Mouse (Mus musculus) c-Kit-positive CD71-negative TER-119-negative erythroid progenitor cells, embryonic 14.5 days (primary cell): ENCODE data around the gene Farp2.

ENCODE experiments used
- DNase-seq: peaks from one replicate; pipeline ENCODE4 v3.0.0-alpha.2; 2013; ENCODE audit warnings: low read depth

The Farp2 gene

DNA sequence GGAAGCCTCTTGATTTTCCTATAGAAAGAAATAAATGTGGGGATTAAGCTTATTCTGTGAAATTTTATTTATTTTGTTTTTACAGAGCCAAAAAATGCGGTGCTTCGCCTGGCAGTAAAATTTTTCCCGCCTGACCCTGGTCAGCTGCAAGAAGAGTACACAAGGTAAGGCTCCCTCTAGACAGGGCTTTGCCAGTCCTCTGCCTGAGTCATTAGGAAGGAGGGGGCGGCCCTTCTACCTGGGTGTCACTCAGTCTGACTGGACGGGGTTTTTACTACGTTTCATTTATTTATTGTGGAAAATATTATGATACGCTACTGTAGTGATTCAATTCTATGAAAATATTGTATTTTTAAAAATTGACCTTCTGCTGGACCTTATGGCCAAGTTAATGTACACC is 51.3 kb downstream of the Farp2 start:
- DNase-seq: no peak

DNA sequence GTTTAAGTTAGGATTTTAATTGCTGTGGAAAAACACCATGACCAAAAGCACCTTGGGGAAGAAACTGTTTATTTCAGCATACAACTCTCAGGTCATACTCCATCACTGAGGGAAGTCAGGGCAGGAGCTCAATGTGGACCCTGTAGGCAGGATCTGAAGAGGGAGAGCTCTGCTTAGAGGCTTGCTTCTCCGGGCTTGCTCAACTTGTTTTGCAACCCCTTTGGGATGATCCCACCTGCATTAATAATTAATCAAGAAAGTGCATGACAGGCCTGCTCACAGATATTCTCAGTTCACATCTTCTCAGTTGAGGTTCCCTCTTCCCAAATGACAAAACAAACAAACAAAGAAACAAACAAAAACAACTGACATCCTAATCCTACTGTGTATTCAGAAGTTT is 51.8 kb downstream of the Farp2 start:
- no peak for DNase-seq

- DNase-seq: no peak
These were observed 52.9 kb downstream of the Farp2 start for GRCm38 (mm10) chr1:93564781-93565180.

GRCm38 (mm10) chr1:93567013-93567412 is 55.1 kb downstream of the Farp2 start:
- DNase-seq: no peak

DNA sequence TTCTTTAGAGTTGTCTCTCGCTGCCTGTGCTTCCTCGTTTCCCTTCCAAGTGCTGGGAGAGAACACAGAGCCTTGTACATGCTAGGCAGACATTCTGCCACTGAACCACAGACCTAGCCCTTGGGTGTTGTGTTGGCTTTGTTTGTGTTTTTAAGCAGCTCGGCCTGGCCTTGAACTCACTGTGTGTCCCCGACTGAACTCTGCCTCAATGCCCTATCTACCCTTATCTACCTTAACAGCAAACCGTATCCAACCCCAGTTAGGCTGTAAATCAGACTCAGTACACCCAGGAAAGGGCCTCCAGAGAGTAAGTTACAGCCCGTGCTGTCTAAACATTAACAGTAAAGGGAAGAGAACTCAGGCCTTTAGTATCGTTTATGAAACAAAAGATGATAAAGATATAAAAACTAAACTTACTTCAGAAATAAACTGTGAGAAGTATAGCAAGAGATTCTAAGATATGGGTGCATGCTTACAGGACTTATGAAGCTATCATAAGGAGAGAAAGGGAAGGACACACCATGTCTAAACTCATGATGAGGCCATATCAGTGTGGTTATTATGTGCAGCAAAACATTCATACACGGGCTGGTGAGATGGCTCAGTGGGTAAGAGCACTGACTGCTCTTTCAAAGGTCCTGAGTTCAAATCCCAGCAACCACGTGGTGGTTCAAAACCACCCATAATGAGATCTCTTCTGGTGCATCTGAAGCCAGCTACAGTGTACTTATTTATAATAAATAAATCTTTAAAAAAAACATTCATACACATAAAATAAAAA is 56.0 kb downstream of the Farp2 start:
- no peak for DNase-seq

DNA sequence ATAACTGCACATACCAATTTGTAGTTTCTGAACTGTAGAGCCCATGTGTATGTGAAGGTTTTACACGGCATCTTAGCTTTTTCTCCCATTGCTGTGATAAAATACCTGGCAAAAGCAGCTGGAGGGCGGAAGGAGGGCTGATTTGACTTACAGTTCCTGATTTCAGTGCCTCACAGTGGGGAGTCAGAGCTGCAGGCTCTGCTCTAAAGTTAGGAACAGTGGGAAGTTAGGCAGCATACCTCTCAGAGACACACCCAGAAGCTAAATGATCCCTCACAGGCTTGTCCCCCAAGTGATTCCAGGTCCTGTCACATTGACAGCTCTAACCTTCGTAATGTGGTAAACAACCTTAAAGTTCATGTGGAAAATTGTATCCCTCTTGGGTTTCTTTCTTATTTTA is 65.2 kb downstream of the Farp2 start:
- no peak for DNase-seq

- no peak for DNase-seq
These were observed 66.0 kb downstream of the Farp2 start for GRCm38 (mm10) chr1:93577861-93578260.

DNA sequence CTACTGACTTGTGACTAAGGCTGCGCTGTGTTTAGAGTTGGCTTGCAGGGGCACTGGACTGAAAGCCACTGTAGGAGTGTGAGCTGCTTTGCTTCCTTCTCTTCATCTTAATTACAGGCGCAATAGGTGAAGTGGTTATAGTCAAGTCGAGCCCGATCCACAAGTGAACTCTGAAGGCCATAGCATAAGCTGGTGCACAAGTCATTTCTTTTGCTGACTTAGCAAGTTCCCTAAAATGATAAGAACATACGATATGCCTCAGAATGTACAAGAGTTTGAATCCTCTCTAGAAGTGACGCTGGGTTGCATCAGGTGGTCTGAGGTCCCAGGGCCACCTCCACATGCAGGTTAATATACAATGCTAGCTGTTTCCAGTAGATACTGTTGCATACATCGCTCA is 69.7 kb downstream of the Farp2 start:
- DNase-seq: no peak

DNA sequence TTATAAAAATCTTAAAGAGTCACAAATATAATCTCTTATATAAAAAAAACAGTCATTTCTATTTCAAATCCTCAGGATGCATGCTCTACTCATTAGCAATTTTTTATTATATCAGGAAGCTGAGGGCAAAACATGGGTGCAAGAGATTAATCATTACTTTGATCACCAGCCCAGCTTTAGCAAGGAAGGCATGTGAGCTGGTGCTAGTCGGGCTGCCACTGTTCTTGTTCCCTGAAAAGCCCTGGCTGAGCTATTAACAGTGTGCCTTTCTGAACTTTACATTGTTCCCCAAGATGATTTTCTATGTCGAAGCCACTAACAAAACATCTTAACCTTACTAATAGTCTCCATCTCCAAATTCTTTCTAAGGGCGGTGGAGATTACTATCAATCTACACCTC is 76.5 kb downstream of the Farp2 start:
- no peak for DNase-seq

DNA sequence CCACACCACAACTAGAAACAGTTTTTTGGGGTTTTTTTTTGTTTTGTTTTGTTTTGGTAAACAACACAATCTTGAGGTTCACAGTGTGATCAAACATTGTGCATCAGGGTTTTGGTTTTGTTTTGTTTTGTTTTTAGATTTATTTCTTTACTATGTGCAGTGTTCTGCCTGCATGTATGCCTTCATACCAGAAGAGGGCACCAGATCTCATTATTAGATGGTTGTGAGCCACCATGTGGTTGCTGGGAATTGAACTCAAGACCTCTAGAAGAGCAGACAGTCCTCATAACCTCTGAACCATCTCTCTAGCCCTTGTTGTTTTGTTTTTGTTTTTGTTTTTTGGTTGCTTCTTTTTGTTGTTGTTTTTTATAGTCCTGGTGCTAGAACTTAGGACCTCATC is 82.1 kb downstream of the Farp2 start:
- no peak for DNase-seq

- DNase-seq: no peak
These were observed 84.0 kb downstream of the Farp2 start for GRCm38 (mm10) chr1:93595916-93596315.

DNA sequence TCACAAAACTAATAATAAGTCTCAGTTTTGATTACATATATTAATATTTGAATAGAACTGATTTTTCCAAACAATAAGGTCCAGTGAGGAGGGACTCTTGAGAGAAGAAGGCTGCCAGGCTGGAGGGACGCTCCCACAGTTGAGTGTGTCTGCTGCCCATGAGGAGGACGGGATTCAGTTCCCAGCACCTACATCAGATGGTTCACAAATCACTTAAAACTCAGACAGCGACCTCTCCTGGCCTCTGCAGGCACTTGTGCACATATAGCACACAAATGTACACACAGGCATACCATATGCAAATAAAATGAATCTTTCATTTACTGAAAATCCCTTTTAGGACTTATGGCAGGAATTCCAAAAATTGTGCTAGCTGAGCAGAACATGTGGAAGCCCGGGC is 91.0 kb downstream of the Farp2 start:
- no peak for DNase-seq

GRCm38 (mm10) chr1:93603921-93604320 is 92.0 kb downstream of the Farp2 start:
- no peak for DNase-seq

DNA sequence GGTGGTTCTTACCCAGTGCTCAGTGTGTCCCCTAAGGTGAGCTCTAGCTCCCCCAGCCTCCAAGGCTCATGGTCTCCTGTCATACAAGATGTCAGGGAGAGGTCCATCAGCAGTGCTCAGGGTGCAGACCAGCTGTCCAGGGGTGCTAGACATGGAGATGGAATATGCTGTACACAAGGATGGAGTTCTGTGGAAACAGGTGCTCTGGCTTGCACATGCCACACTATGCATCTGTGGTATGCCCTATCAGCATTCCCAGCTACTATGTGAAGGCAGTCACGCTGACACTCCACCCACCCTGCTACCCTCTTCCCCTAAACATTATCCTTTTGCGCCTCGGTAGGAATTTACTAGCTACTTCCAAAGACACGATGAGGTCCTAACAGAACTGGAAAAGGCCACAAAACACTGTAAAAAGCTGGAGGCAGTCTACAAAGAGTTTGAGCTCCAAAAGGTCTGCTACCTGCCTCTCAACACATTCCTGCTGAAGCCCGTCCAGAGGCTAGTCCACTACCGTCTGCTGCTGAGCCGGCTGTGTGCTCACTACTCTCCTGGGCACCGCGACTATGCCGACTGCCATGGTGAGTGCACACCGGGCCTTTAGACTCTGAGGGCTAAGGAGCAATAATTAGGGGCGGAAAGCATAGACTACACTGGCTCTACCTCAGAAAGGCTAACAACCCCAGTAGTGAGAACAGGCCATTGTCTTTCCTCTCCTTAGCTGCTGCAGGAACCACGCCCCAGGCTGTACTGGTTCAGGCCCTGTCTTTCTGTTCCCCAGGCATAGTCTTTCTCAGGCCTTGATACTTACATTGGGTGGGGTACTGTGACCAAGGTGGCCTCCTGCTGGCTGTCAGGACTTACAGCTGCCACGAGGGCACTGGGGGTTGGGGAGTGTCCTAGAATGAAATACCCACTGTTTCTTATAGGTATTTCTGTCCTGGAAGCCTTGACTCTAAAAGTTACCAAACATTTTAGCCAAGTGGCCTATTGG is 95.5 kb downstream of the Farp2 start:
- DNase-seq: no peak

DNA sequence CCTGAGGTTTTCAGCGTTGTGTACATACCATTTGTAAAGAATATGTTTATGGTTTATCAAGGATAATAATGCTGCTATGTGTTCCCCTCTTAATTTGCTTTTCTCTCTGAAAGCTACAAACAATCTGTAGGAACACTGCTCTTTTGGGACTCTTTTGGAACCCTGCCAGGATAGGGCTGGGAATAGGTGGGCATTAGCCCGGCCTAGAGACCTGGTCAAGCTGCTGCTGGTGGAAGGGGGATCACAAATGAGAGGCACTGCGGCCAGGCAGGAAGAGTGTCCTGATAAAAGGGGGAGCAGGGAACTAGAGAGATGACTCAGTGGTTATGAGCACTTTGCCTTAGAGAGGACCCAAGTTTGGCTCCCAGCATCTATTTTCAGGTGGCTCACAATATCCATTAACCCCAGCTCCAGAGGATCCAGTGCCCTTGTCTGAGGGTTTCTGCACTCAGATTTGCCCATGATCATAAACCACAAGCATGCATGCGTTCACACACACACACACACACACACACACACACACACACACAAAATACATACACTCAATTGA is 96.9 kb downstream of the Farp2 start:
- DNase-seq: no peak

GRCm38 (mm10) chr1:93609762-93610161 is 97.9 kb downstream of the Farp2 start:
- DNase-seq: no peak

DNA sequence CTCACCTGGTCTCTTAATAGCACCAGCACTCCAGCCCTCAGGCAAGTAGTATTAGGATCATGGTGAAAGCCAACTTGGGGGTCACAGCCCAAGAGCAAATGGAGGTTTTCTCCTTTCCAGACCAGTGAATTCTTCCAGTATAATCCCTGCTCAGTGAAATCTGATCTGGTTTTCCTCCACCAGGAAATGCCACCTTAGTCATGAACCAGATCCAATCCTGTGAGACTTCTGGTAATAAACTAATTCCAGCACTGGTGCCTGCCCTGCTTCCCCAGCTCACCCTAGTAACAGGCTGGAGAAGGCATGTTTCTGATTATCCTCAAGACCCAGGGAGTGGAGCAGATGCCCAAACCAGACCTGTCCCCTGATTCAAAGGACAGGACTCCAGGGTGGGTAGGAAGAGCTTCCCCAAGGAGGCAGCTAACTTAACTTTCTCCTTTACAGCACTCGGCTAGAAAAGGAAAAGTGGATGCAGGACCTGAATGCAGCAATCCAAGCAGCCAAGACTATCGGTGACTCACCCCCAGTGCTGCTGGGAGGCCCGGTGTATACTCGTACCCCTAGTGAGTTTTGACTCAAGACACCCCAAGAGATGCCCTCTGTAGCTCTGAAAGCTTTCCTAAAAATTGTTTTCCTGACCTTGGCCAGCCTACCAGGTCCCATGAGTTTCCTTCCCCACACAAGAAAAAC is 106.3 kb downstream of the Farp2 start:
- DNase-seq: no peak

GRCm38 (mm10) chr1:93618948-93619347 is 107.1 kb downstream of the Farp2 start:
- no peak for DNase-seq

GRCm38 (mm10) chr1:93624502-93624901 is 112.6 kb downstream of the Farp2 start:
- no peak for DNase-seq

- DNase-seq: no peak
These were observed 118.9 kb downstream of the Farp2 start for GRCm38 (mm10) chr1:93630796-93631195.

GRCm38 (mm10) chr1:93632723-93633122 is 120.8 kb downstream of the Farp2 start:
- no peak for DNase-seq

DNA sequence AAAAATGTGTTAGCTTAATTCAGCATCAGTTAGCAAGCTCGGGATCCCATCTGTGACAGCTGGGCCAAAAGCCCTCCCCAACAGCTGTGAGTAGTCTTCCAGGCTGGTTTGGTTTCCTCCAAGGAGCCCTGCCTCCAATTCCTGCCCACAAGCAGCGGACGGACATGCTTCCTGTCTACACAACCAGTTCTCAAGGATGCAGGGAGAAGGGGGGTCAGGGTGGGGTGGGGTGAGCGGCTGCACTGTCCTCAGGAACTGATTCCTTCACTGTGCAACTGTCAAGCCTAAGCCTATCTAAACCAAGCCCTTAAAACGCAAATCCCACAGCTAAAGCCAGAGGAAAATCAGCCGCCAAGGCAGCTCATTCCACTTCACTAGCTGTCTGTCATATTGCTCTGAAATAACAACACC is 122.6 kb downstream of the Farp2 start:
- DNase-seq: no peak
